Mouse (Mus musculus) CD8-positive naive resting alpha-beta T cell, adult 2 months (primary cell): ENCODE measurements around the gene Tmod4.

Source experiments
- DNase-seq, 2 experiments: peaks; one replicate each; pipeline ENCODE4 v3.0.0; 2022; ENCODE audit warnings: low read depth in 2 of 2, low spot score in 2 of 2

Gene Tmod4

GRCm38 (mm10) chr3:95172526-95173255 lies 48.4 kb downstream of the Tmod4 start:
- DNase-seq = no peak

- no peak for DNase-seq
Observed at GRCm38 (mm10) chr3:95173256-95173949, 49.1 kb downstream of the Tmod4 start.

- peak; percentile 80 to 85 for DNase-seq
Observed at GRCm38 (mm10) chr3:95174011-95174592, 49.8 kb downstream of the Tmod4 start.

DNA sequence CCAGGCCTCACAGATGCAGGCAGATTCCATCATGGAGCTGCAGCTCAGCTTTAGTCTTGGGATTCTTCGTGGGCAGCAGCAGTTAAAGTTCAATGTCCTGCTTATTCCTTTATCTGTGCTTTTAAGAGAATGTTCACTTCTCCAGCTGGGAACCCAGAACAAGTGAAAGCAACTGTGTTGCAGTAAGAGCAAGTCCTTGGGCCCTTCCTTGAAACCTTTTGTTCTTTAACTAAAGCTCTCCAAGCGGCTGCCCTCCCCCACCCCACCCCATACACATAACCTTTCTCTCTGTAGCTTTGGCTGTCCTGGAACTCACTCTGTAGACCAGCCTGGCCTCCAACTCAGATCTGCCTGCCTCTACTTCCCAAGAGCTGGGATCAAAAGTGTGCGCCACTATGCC lies 52.2 kb downstream of the Tmod4 start:
- DNase-seq = no peak

DNA sequence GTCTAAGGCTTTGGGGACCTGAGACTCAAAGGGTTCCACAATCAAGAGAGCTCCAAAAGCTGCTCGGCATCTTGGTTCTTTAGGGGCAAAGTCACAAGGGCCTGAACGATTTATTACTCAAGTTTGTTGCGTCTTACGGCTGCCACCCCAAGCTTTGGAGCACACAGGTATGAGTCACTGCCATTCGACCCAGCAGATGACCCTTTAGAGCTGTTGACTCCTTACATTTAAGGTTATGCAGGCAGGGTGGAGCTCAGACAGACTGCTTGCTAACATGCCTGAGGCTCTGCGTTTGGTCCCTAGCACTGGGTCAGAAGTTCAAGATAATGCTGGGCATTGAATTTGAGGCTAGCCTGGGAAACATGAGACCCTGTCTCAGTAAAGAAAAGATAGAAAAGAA lies 53.3 kb downstream of the Tmod4 start:
- DNase-seq = no peak
